Mouse (Mus musculus): Measurements from ENCODE around the gene Msh2.

The Msh2 gene

DNA sequence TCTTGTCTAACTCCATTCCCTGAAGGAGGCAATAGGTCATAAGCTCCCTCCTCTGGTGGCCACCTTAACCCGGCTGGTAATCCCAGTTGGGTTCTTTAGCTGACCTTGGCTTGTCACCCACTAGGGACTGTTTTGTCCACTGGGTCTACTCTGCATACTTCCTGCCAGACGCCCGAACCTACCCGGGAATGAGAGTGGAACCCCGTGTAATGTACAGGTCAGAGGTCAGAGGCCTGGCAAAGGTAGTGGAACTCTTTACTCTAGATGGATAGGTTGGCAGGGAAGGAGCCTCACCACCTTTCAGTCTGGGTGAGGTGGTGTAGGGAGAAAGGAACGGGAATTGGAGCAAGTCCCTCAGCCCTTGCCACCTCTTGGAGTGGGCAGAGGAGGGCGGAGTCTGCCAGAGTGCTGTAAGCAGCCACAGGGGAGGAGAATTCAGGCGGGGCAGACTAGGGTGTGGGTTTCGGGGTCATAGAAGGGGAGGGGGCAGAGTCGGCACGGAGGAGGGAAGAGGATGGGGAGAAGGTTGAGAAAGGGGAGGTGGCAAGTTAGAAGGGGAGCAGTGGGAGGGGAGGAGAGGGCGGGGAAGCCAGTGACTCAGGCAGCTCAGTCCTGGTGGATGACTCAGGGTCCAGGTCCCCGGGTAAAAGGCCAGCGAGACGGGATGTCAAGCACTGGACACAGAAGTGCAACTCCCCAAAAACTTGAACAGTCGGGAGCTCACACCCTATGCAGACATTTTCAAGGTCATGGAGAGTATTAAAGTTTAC, 27.1 kb downstream of the Msh2 start:
- no peak for DNase-seq (ENCODE audit: low read depth, low spot score)

DNA sequence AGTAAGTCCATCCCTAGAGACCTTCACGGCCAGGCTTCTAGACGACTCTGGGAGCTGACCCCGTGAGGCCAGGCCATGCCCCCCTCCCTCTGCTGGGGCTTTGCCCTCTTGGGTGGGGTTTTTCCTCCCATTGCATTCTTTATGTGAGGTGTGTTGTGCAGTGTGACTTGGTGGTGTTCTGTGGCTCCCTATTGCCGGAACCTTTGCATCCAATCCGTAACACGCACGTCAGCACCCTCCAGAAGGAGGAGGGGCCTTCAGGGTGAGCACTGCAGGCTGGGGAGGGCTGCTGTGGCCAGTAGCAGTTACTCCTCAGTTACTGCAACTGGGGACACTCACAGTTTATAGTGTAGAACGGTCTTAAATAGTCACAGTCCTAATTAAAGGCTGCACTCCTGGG, 28.0 kb downstream of the Msh2 start:
- no peak for DNase-seq (ENCODE audit: low read depth, low spot score)

DNA sequence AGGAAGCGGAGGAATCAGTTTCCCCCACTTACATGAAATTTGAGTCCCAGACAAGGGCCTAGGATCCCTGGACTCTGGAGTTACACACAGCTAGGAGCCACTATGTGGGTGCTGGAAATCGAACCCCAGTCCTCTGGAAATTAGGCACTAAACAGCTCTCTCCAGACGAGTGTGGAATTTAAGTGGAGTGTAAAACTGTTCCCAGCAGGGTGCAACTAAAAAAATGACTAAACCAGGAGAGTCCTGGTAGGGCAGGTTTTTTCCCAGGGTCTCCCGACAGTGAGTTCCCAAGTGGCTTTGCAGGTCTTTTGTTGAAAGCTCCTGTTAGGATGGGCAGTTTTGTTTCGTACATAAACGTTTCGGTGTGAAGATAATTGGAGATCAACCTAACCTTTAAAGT, 52.6 kb downstream of the Msh2 start:
- no peak for DNase-seq (ENCODE audit: low read depth, low spot score)

- no peak for DNase-seq (ENCODE audit: low read depth, low spot score)
Observed at GRCm38 (mm10) chr17:87726489-87727356, 54.6 kb downstream of the Msh2 start.

- no peak for DNase-seq (ENCODE audit: low read depth, low spot score)
Observed at GRCm38 (mm10) chr17:87731962-87732361, 59.8 kb downstream of the Msh2 start.

DNA sequence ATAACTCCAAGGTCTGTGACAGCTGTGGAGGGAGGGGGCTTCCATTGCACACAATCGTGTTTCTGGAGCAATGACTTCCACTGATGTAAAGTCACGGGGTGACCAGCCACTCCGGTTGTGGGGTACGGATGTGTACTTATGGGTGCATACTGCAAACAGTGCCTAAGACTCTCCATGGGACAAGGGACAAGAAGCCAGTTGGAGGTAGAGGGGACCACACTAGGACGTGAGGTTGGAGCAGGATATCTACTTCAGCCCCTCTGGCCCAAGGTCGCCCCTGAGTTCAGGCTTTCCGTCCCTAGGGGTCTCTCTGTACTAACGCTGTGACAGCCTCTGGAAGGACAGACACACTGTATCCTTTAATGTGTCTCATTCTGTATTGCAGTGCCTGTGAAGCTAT, 62.3 kb downstream of the Msh2 start:
- DNase-seq (ENCODE audit: low read depth, low spot score), result no peak

DNA sequence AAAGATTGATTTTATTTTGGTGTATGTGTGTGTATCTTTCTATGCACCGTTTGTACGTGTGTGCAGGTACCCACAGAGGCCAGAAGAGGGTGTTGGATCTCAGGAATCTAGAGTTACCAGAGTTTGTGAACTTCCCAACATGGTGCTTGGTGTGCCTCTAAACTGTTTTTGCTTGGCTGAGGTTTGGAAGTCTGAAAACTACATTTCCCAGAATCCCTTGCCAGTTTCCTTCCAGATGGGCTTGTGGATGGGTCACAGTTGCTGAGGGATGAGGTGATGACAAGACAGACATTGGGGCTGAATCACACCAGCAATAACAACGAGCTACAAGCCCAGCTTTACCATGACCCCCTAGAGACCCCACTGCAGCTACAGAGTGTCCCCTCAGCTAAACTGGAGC, 65.0 kb downstream of the Msh2 start:
- no peak for DNase-seq (ENCODE audit: low read depth, low spot score)

DNA sequence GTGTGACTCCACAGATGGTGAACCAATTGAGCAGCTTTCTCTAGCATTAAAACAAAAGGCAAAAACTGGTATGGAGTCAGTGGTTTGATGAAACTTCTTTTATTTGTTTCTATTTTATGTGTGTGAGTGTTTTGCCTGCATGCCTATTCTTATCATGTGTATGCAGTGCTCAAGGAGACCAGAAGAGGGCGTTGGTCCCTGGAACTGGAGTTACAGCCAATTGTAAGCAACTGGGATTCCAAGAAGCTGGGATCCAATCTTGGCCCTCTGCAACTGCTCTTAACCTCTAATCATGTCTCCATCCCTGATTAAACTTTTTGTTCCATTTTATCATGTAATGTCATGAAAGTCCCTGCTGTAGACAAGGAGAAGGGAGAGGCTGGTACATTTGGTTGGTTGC, 67.7 kb downstream of the Msh2 start:
- no peak for DNase-seq (ENCODE audit: low read depth, low spot score)

GRCm38 (mm10) chr17:87744985-87745925, 73.1 kb downstream of the Msh2 start:
- peak; percentile 78 for DNase-seq (ENCODE audit: low read depth, low spot score)

DNA sequence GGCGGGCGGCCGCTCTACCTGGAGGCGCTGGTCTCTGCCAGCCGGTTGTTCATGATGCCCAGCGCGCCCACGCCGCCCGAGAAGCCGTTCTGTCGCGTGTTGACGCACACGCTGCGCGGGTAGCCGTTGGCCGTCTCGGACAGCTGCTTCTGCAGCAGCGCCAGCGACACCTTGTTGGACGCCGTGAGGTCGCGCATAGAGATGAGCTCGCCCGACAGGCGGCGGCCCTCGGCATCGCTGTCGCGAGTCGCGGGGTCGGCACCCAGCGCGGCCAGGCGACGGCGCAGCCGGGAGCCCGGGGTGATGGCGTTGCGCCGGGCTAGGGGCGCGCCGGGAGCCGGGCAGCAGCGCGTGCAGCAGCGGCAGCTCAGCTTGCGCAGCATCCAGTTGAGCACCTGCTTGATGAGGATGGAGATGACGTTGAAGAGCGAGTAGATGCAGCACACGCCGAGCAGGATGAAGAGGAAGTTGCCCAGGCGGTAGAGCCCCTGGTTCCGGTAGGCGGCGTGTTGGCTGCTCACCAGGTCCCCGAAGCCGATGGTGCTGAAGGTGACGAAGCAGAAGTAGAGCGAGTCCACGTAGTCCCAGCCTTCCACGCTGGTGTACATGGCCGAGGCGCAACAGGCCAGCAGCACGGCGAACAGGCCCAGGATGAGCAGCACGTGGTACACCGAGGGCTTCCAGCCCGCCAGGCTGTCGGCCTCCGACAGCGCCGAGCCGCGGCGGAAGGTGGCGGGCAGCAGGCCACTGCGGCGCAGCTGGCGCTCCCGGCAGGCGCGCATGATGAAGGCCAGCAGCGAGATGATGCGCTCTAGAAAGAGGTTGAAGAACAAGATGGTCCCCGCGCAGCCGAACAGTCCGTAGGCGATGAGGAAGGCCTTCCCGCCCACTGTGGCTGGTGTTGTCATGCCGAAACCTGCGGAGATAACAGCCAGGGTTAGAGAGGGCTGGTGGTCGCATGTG, 74.1 kb downstream of the Msh2 start:
- DNase-seq (ENCODE audit: low read depth, low spot score), result no peak

DNA sequence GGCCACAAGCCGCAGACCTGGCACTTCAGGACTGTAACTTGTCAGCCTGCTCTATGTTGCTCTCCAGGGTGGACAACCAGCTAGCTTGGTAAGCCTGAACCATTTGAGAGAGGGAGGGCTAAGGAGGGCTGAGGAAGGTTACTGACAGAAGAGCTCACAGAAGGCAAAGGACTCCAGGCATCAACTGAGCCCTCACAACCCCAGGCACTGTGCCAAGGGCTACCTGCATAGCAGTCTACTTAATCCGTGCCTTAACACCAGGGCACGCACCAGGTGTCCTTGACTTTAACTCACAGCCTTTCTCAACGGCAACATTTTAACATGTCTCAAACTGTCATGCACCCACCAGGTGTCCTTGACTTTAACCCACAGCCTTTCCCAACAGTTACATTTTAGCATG, 88.2 kb downstream of the Msh2 start:
- no peak for DNase-seq (ENCODE audit: low read depth, low spot score)

GRCm38 (mm10) chr17:87763146-87763545, 91.0 kb downstream of the Msh2 start:
- no peak for DNase-seq (ENCODE audit: low read depth, low spot score)

GRCm38 (mm10) chr17:87765031-87765430, 92.9 kb downstream of the Msh2 start:
- no peak for DNase-seq (ENCODE audit: low read depth, low spot score)

DNA sequence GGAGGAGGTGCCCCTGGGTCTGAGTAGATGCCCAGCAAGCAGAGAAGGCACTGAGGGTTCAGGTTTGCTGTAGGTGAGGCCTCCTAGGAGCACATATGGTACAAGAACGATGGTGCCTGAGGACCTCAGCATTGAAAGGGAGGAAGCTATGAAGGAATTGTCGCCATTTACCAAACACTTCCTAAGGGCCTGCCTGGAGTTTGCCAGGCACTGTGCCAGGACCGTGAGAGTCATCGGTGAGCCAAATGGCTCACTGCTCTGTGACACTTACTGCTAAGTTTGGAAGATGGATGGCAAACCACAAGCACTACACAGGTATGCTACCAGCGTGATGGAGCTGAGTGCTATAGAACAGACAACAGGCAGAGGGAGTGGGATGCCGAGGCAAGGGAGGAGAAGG, 94.8 kb downstream of the Msh2 start:
- DNase-seq (ENCODE audit: low read depth, low spot score), result no peak

- no peak for DNase-seq (ENCODE audit: low read depth, low spot score)
Observed at GRCm38 (mm10) chr17:87770766-87771165, 98.6 kb downstream of the Msh2 start.

DNA sequence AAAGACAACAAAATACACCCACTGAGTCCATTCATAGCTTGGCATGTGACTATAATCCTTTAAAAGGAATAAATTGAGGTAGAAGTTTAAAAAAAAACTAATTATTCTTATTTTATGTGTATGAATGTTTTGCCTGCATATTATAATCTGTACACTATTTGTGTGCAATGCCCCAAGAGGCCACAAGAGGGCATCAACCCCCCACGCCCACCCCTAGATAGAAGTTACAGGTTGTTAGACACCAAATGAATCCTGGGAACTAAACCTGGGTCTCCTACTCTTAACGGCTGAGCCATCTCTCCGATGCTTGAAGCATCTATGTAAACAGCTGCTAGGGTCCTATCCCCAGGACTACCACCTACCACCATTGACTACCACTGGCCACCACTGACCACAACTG, 101.0 kb downstream of the Msh2 start:
- no peak for DNase-seq (ENCODE audit: low read depth, low spot score)
